Mouse (Mus musculus) liver, embryonic 11.5 days (tissue): ENCODE measurements around the gene March11. TPM values are rescaled to one million over a fixed set of nuclear protein-coding genes. Genes with fewer than 3 reads are reported as not detected.

ENCODE experiments used
- ATAC-seq: fragments of 200-750 bp; cut with Nextera tagmentation; replicated peaks from 2 replicates; pipeline ENCODE4 v1.8.0; 2017; ENCODE audit warnings: moderate number of reproducible peaks, mild to moderate bottlenecking, moderate TSS enrichment, moderate library complexity; ENCODE audit not compliant: low FRiP score
- DNase-seq: peaks from one replicate; pipeline ENCODE4 v3.0.0-alpha.2; 2017; ENCODE audit warnings: low spot score
- H3K27ac ChIP-seq: fragments of 300-500 bp; sonication (generic); 2 replicates; pipeline ENCODE4 v1.5.1; 2014; ENCODE audit warnings: mild to moderate bottlenecking, low read depth, low read length, control low read depth
- H3K27me3 ChIP-seq: fragments of 300-500 bp; sonication (generic); replicated peaks from 2 replicates; pipeline ENCODE4 v1.6.1; 2014; ENCODE audit warnings: low read length, mixed read lengths; ENCODE audit not compliant: control insufficient read depth, insufficient read depth
- H3K36me3 ChIP-seq: fragments of 300-500 bp; sonication (generic); 2 replicates; pipeline ENCODE4 v1.6.1; 2014; ENCODE audit warnings: mild to moderate bottlenecking, low read length, moderate library complexity, mixed read lengths; ENCODE audit not compliant: control insufficient read depth, insufficient read depth
- H3K4me1 ChIP-seq: fragments of 300-500 bp; sonication (generic); replicated peaks from 2 replicates; pipeline ENCODE4 v1.6.1; 2014; ENCODE audit warnings: low read length, mixed read lengths; ENCODE audit not compliant: control insufficient read depth, insufficient read depth
- H3K4me2 ChIP-seq: fragments of 300-500 bp; sonication (generic); 2 replicates; pipeline ENCODE4 v1.6.1; 2014; ENCODE audit warnings: mild to moderate bottlenecking, control low read depth, moderate library complexity
- H3K4me3 ChIP-seq: fragments of 300-500 bp; sonication (generic); 2 replicates; pipeline ENCODE4 v1.5.1; 2014; ENCODE audit warnings: low read depth, low read length, control low read depth
- H3K9ac ChIP-seq: fragments of 300-500 bp; sonication (generic); 2 replicates; pipeline ENCODE4 v1.6.1; 2014; ENCODE audit warnings: low read depth, low read length, control low read depth
- H3K9me3 ChIP-seq: fragments of 300-500 bp; sonication (generic); 2 replicates; pipeline ENCODE4 v1.6.1; 2016; ENCODE audit warnings: low read length, inconsistent platforms, mixed read lengths; ENCODE audit not compliant: control insufficient read depth
- WGBS: fragments of 180-500 bp; shearing (Covaris S2); extraction: QIAGEN DNeasy Blood & Tissue Kit; methylation state at CpG from one replicate; pipeline ENCODE4 v1.1.7; 2014; 5-methylcytosine and 5-hydroxymethylcytosine counted together
- polyA plus RNA-seq: library from polyadenylated mRNA; unstranded; fragments of >200 nt; fragmentation: Nextera tagmentation; extraction: Ambion mirVana; gene quantifications from 2 replicates; pipeline ENCODE4 v1.2.1, GENCODE M21; 2014

Gene March11
- polyA plus RNA-seq = 0.75 and 1.5 TPM in 2 replicates

DNA sequence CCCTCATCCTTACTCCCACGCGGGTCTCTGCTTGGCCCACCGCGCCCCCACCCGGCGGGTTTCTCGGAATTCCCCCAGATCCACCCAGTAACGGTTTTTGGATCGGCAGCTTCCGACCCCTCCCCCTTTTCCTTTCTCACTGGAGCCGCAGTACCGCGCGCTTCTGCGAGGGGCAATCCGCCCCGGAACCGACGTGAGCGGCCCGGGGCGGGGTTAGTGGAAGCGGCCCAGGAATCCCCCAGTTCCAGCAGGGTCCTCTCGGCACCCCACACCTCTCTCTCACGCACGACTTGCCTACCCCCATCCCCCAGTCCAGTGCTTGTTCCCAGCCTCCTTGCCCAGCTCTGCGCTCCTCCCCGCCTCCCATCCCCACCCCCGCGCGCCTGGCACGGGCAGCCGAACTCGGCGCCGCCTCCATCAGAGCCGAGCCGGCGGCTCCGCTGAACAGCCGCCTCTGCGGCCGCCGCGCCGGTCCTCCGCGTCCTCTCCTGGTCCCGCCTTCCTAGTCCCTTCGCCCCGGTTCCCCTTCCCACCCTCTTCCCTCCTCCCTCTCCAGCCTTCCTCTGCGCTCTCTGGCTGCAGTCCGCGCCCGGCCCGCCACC, at the start of gene March11:
Gene March11, plus strand, starts transcription at position 420 of the 602 bp plus-strand sequence.
- H3K27ac ChIP-seq = no peak within 1 kb of the TSS
- peaks cover 23% of the 10 kb centered on the region for H3K27me3 ChIP-seq
- H3K9ac ChIP-seq = no peak within 1 kb of the TSS
- H3K4me1 ChIP-seq = no peaks in the 10 kb centered on the region
- H3K9me3 ChIP-seq = no peaks in the 10 kb centered on the region
- 1% methylated on average over 52 of the region's 56 CpGs for WGBS
- peak within 1 kb of the TSS; percentile 74 for H3K4me2 ChIP-seq
- no peaks in the 10 kb centered on the region for H3K36me3 ChIP-seq
- H3K4me3 ChIP-seq = peak within 1 kb of the TSS; percentile 52
- peak; percentile 43; the same call in 1 of the 2 replicates for ATAC-seq
- DNase-seq = peak; percentile 37

DNA sequence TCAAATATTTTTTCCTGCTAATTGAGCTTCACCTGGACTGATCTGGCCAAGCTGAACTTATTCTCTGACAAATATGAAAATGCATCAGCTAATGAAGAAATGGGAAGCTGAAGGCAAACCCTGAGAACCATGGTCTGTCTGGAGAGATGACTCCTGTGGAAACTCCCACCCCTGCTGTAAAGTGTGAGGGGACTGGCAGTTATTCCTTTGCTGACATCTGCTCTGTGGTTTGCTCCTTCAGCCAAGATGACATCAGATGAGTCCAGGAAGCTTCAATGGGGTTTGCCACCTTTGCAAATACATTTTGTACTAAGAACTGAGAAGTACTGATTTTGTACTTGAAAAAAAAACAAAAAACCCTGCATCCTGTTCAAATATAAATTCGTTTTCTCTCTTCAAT, 46.5 kb upstream of the March11 start:
- DNase-seq (no peak), ATAC-seq (no peak)
- Histone ChIP-seq H3K4me2 (no peak overlapping the region), H3K36me3 (no peaks in the 10 kb centered on the region), H3K9ac (no peak overlapping the region), H3K9me3 (no peaks in the 10 kb centered on the region), H3K27ac (no peak overlapping the region), H3K4me3 (no peak overlapping the region), H3K4me1 (no peaks in the 10 kb centered on the region), H3K27me3 (no peaks in the 10 kb centered on the region)
- 35% methylated on average over 1 of the region's 1 CpGs for WGBS

DNA sequence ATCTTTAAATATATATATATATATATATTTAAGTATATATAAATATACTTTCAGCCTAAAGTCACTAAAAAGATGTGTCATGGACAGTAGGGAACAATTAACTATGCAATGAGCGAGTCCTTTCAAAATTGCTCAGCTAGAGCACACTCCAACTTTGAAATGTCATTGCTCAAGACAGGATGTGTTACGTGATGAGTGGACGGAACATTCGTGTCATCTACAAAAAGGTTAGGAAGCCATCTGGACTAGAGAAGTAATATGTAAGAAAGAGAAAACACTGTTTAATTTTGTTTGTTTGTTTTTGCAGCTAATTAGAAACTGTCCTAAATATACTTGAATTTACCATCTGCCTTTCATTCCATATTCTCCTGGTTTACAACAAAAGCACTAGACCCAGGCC, 39.3 kb upstream of the March11 start:
- Histone ChIP-seq H3K27ac (no peak overlapping the region), H3K4me3 (no peak overlapping the region), H3K36me3 (no peaks in the 10 kb centered on the region), H3K4me2 (no peak overlapping the region), H3K4me1 (no peaks in the 10 kb centered on the region), H3K27me3 (no peaks in the 10 kb centered on the region), H3K9ac (no peak overlapping the region), H3K9me3 (no peaks in the 10 kb centered on the region)
- ATAC-seq (no peak), DNase-seq (no peak)
- 79% methylated on average over 4 of the region's 4 CpGs for WGBS

DNA sequence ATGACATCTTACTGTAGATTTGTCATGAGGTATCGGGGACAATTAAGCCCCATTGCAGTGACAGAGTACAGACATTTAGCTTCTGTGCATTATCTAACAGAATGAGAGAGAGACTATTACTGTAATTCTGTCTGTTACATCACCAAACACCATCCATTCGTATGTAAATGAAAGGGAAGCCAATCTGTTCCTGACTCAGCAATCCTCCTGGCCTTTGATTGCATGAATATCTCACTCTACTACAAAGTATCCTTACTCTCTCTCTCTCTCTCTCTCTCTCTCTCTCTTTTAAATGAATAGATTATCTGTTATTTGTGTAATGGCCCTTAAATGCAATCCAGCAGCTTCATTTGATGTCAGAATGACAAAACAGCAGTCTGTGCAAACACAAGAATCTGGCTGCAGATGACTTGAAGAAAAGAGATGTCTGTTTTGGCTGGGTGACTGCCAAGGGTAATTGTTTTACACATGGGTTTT, 32.8 kb upstream of the March11 start:
- Histone ChIP-seq H3K9ac (no peak overlapping the region), H3K4me3 (no peak overlapping the region), H3K9me3 (no peaks in the 10 kb centered on the region), H3K36me3 (no peaks in the 10 kb centered on the region), H3K4me2 (no peak overlapping the region), H3K27ac (no peak overlapping the region), H3K27me3 (no peaks in the 10 kb centered on the region), H3K4me1 (no peaks in the 10 kb centered on the region)
- no peak for ATAC-seq
- 71% methylated on average over 2 of the region's 2 CpGs for WGBS
- no peak for DNase-seq

DNA sequence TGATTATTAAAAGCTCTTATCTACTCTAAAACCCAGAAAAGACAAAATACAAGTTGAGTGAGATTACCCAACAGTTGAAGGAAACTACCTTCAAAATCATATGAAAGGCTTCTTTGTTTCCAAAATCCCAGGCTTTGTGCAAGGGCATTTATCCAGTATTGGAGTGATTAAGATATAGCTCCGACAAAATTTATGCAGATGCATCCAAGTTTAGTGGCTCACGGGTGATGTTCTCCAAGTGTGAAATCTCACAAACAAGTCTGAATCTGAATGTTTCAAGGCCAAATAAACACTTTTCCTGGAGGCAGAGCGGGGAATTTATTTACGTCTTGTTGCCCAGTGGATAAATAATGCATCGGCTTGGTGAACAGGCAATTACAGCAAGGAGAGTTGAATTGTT, 32.2 kb upstream of the March11 start:
- no peak overlapping the region for H3K27ac ChIP-seq
- 85% methylated on average over 5 of the region's 5 CpGs for WGBS
- no peaks in the 10 kb centered on the region for H3K27me3 ChIP-seq
- DNase-seq (no peak), ATAC-seq (no peak)
- H3K9ac ChIP-seq = no peak overlapping the region
- H3K9me3 ChIP-seq = no peaks in the 10 kb centered on the region
- no peaks in the 10 kb centered on the region for H3K4me1 ChIP-seq
- no peaks in the 10 kb centered on the region for H3K36me3 ChIP-seq
- no peak overlapping the region for H3K4me2 ChIP-seq
- no peak overlapping the region for H3K4me3 ChIP-seq

DNA sequence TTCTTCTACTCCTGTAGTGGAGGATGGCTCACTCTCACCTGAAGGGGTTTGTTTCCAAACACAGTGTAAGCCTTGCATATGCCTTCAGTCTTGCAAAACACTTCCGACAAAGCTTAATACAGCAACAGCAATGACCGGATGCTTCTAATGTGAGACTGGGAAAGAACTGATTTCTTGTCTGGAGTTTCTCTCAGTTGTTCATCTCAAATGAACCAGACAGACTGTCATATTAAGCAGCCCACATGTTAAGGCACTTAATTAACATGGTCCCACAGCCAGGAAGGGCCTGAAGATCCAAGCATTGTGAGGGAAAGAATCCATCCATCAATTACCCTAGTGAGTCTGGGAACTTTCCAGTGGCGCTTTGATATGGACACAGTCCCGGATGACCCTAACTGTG, 17.0 kb upstream of the March11 start:
- H3K27me3 ChIP-seq = no peaks in the 10 kb centered on the region

DNA sequence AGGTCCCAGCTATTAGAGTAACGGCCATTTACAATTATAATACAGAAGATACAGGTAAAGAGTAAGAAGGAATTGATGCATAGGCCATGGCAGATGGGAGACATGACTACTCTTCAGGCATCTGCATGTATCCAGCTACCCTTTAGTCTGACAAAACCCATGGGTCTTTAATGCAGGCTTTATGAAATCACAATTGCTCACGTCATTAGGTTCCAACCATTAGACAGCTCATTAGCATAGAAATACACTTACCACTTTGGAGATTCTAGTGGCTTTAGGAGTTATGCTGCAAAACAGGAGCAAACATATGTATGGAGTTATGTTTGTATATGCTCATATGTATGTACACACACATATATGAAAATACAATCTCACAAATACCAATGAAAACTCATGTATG, 16.0 kb upstream of the March11 start:
- no peak for ATAC-seq
- Histone ChIP-seq H3K36me3 (no peaks in the 10 kb centered on the region), H3K4me3 (no peak overlapping the region), H3K27me3 (no peaks in the 10 kb centered on the region), H3K9ac (no peak overlapping the region), H3K9me3 (no peaks in the 10 kb centered on the region), H3K27ac (no peak overlapping the region), H3K4me2 (no peak overlapping the region), H3K4me1 (no peaks in the 10 kb centered on the region)
- WGBS = 70% methylated on average over 2 of the region's 2 CpGs
- no peak for DNase-seq

More for the DNA sequence above, 17.0 kb upstream of the March11 start:
- ATAC-seq (no peak), DNase-seq (no peak)
- H3K9me3 ChIP-seq = no peaks in the 10 kb centered on the region
- H3K9ac ChIP-seq = no peak overlapping the region
- no peaks in the 10 kb centered on the region for H3K36me3 ChIP-seq
- WGBS = 70% methylated on average over 4 of the region's 4 CpGs
- H3K4me1 ChIP-seq = no peaks in the 10 kb centered on the region
- H3K4me3 ChIP-seq = no peak overlapping the region
- no peak overlapping the region for H3K27ac ChIP-seq
- no peak overlapping the region for H3K4me2 ChIP-seq

DNA sequence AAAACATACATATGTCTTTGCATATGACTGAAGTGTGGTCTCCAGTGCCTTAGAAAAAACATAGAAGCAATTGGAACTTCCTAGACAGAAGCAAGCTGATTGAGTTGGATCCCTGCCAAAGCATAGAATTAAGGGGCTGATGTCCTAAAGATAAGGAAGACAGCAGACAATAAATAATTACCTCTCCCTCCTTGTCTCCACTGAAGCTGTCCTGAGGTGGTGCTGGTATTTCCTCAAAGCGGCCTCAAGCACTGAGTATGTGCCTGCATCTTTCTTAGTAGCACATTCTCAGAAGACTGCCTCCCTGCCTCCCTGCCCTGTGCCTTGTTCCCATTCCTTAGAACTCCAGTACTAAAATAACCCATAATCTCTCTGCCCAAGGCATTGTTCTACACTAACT, 15.6 kb upstream of the March11 start:
- H3K9me3 ChIP-seq = no peaks in the 10 kb centered on the region
- H3K27me3 ChIP-seq = no peaks in the 10 kb centered on the region
- H3K4me3 ChIP-seq = no peak overlapping the region
- DNase-seq (no peak), ATAC-seq (no peak)
- 75% methylated on average over 1 of the region's 1 CpGs for WGBS
- H3K36me3 ChIP-seq = no peaks in the 10 kb centered on the region
- H3K4me1 ChIP-seq = no peaks in the 10 kb centered on the region
- H3K27ac ChIP-seq = no peak overlapping the region
- H3K9ac ChIP-seq = no peak overlapping the region
- H3K4me2 ChIP-seq = no peak overlapping the region

DNA sequence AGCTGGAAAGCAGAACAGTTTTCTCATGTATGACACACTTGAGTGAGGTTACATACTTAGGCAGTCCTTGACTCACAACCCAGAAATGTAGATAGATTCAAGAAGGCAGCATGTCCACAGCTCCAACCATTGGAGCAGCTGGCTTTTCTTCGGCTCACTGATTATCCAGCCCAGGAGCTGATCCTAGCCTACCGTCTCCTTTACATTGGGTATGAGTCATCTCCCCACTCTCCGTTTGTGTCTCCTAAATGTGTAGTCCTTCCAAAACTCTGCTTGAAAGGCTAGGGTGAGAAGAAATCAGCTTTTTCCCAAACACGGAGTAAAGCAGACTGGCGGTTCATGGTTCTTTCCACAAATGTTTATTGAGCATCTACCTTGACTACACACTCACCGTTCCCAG, 10.2 kb upstream of the March11 start:
- Histone ChIP-seq H3K9me3 (no peaks in the 10 kb centered on the region), H3K9ac (no peak overlapping the region), H3K27ac (no peak overlapping the region), H3K36me3 (no peaks in the 10 kb centered on the region), H3K4me1 (no peaks in the 10 kb centered on the region), H3K4me2 (no peak overlapping the region), H3K4me3 (no peak overlapping the region), H3K27me3 (no peaks in the 10 kb centered on the region)
- WGBS = 86% methylated on average over 6 of the region's 6 CpGs
- no peak for DNase-seq
- ATAC-seq = no peak
